Mouse (Mus musculus) heart, postnatal 25 days (tissue): ENCODE measurements around the gene Ankk1. TPM values are rescaled to one million over a fixed set of nuclear protein-coding genes. Genes with fewer than 3 reads are reported as not detected.

Source experiments
- total RNA-seq, 2 experiments: library from RNA; stranded (reverse); gene quantifications; 2 replicates each; pipeline ENCODE4 v1.2.3; 2021

Ankk1 gene
- total RNA-seq, 2 experiments from 2014 or later: not detected

Other genes with a start within 250 kb of the Ankk1 start
- gene Gm4894, start 176.5 kb downstream of the Ankk1 start, total RNA-seq: not detected
- gene Drd2, start 86.4 kb downstream of the Ankk1 start, total RNA-seq: 1 to 10 TPM; 1.0 to 1.4 TPM
- 10 to 100 TPM in 1 of 2 experiments, 1 to 10 TPM in 1; 9.1 to 11.0 TPM for gene Ttc12, start 59.2 kb upstream of the Ankk1 start, total RNA-seq